Mouse (Mus musculus) lung, postnatal 0 days (tissue): Measurements from ENCODE around the gene Iqcc. TPM values are rescaled to one million over a fixed set of nuclear protein-coding genes. Genes with fewer than 3 reads are reported as not detected.

Source experiments
- ATAC-seq: fragments of 200-750 bp; cut with Nextera tagmentation; 2 replicates; pipeline ENCODE4 v1.8.0; 2017; ENCODE audit warnings: moderate library complexity
- DNase-seq: peaks from one replicate; pipeline ENCODE4 v3.0.0-alpha.2; 2016; ENCODE audit warnings: low spot score
- H3K27ac ChIP-seq: fragments of 300-500 bp; sonication (generic); 2 replicates; pipeline ENCODE4 v1.5.1; 2014; ENCODE audit warnings: antibody characterized with exemption, mild to moderate bottlenecking, low read length, mixed read lengths
- H3K27me3 ChIP-seq: fragments of 300-500 bp; sonication (generic); replicated peaks from 2 replicates; pipeline ENCODE4 v1.6.1; 2014; ENCODE audit warnings: low read length, mixed read lengths; ENCODE audit not compliant: insufficient read depth
- H3K36me3 ChIP-seq: fragments of 300-500 bp; sonication (generic); 2 replicates; pipeline ENCODE4 v1.6.1; 2014; ENCODE audit warnings: low read length, mixed read lengths; ENCODE audit not compliant: insufficient read depth
- H3K4me1 ChIP-seq: fragments of 300-500 bp; sonication (generic); 2 replicates; pipeline ENCODE4 v1.6.1; 2014; ENCODE audit warnings: antibody characterized with exemption, low read depth, low read length, mixed read lengths; ENCODE audit not compliant: insufficient read depth
- H3K4me2 ChIP-seq: fragments of 300-500 bp; sonication (generic); replicated peaks from 2 replicates; pipeline ENCODE4 v1.6.1; 2014; ENCODE audit warnings: low read depth, mild to moderate bottlenecking, low read length, moderate library complexity, mixed read lengths
- H3K4me3 ChIP-seq: fragments of 300-500 bp; sonication (generic); 2 replicates; pipeline ENCODE4 v1.5.1; 2014; ENCODE audit warnings: low read depth, low read length
- H3K9ac ChIP-seq: fragments of 300-500 bp; sonication (generic); replicated peaks from 2 replicates; pipeline ENCODE4 v1.6.1; 2014; ENCODE audit warnings: low read depth, mild to moderate bottlenecking
- H3K9me3 ChIP-seq: fragments of 300-500 bp; sonication (generic); 2 replicates; pipeline ENCODE4 v1.6.1; 2016; ENCODE audit warnings: low read length, mixed read lengths
- CTCF ChIP-seq: IDR thresholded peaks from 2 replicates; pipeline ENCODE4 v1.5.1; 2016; ENCODE audit warnings: antibody characterized with exemption, mild to moderate bottlenecking
- EP300 ChIP-seq: IDR thresholded peaks from 2 replicates; pipeline ENCODE4 v1.6.1; 2016; ENCODE audit warnings: antibody characterized with exemption, mild to moderate bottlenecking, control low read depth
- WGBS: fragments of 180-500 bp; shearing (Covaris S2); extraction: QIAGEN DNeasy Blood & Tissue Kit; methylation state at CpG from one replicate; pipeline ENCODE4 v1.1.7; 2014; 5-methylcytosine and 5-hydroxymethylcytosine counted together
- polyA plus RNA-seq: library from polyadenylated mRNA; unstranded; fragments of >200 nt; fragmentation: Nextera tagmentation; extraction: Ambion mirVana; gene quantifications from 2 replicates; pipeline ENCODE4 v1.2.1, GENCODE M21; 2015

Gene Iqcc
- polyA plus RNA-seq, 1 experiment from 2014 or later, result 27.8 TPM

- WGBS, result 80% methylated on average over 12 of the region's 12 CpGs
- peaks cover 31% of the 10 kb centered on the region for H3K36me3 ChIP-seq
- 0 out of 2 replicates have a peak, but pooled peaks cover 3% of the 10 kb centered on the region for H3K4me1 ChIP-seq
- no peaks in the 10 kb centered on the region for H3K27me3 ChIP-seq
- no peak overlapping the region for H3K4me3 ChIP-seq
- H3K4me2 ChIP-seq, result no peak overlapping the region
- no peak overlapping the region for H3K27ac ChIP-seq
- TF ChIP-seq CTCF, result no peak
- ATAC-seq (no peak), DNase-seq (no peak)
- no peak overlapping the region for H3K9ac ChIP-seq
- no peaks in the 10 kb centered on the region for H3K9me3 ChIP-seq
These were observed 13.0 kb upstream of the Iqcc start for GRCm38 (mm10) chr4:129631867-129632266.

- no peaks in the 10 kb centered on the region for H3K9me3 ChIP-seq
- TF ChIP-seq CTCF (no peak), EP300 (no peak)
- no peak for DNase-seq
These were observed 12.0 kb upstream of the Iqcc start for GRCm38 (mm10) chr4:129630944-129631343.

DNA sequence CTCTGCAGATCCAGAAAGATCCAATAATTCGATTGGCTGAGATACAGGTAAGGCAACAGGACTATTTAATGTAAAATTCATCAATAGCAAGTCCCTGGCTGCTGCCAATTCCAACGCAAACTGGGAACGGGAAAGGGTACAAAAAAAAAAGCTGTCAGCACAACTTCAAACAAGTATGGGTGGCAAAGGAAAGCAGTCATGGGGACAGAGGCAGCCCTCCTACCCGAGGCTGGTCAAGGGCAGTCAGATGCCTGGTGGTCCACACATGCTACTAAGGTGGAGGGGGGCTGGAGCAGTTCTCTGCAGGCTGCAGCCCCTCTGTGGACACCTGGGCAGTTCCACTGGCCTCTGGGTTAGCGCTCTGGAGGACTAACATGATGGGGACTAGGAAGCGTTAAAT, 7.1 kb upstream of the Iqcc start:
- H3K9me3 ChIP-seq, result no peaks in the 10 kb centered on the region
- no peak overlapping the region for H3K9ac ChIP-seq
- H3K27me3 ChIP-seq, result no peaks in the 10 kb centered on the region
- H3K4me2 ChIP-seq, result no peak overlapping the region
- no peak overlapping the region for H3K27ac ChIP-seq
- peaks cover 24% of the 10 kb centered on the region for H3K4me1 ChIP-seq
- ATAC-seq (no peak), DNase-seq (no peak)
- TF ChIP-seq EP300, result no peak
- no peak for TF ChIP-seq CTCF
- 69% methylated on average over 6 of the region's 6 CpGs for WGBS
- peaks cover 19% of the 10 kb centered on the region for H3K36me3 ChIP-seq
- no peak overlapping the region for H3K4me3 ChIP-seq

More at GRCm38 (mm10) chr4:129630944-129631343, 12.0 kb upstream of the Iqcc start:
- Histone ChIP-seq H3K9ac (no peak overlapping the region), H3K4me3 (no peak overlapping the region), H3K4me1 (0 out of 2 replicates have a peak, but pooled peaks cover 3% of the 10 kb centered on the region), H3K36me3 (peaks cover 31% of the 10 kb centered on the region), H3K27ac (no peak overlapping the region), H3K27me3 (no peaks in the 10 kb centered on the region), H3K4me2 (no peak overlapping the region)
- ATAC-seq, result no peak
- whole genome bisulfite sequencing, result 76% methylated on average over 4 of the region's 4 CpGs

GRCm38 (mm10) chr4:129625496-129625895, 6.6 kb upstream of the Iqcc start:
- ATAC-seq, result no peak
- Histone ChIP-seq H3K9me3 (no peaks in the 10 kb centered on the region), H3K4me2 (no peak overlapping the region; the same call in 1 of the 2 replicates), H3K36me3 (peaks cover 19% of the 10 kb centered on the region), H3K27me3 (no peaks in the 10 kb centered on the region), H3K4me1 (peaks cover 24% of the 10 kb centered on the region), H3K27ac (no peak overlapping the region), H3K4me3 (no peak overlapping the region), H3K9ac (no peak overlapping the region)
- no peak for DNase-seq
- TF ChIP-seq CTCF (no peak), EP300 (no peak)
- WGBS, result 50% methylated on average over 4 of the region's 4 CpGs

DNA sequence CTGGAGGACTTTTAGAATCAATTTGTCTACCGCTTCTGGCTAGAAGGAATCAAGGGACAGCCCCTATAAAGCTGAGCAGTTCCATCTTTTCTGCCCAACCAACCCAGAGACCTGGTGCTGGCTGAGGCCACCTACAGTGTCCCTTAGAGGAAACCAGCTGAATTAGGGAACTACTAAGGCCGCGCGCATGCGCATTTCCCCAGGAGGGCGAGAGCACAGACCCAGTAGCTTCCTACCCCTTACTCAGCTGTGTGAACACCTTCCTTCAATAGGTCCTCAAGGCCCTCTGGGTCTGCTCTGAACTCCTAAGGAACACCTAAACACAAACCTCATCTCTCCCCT, 6.1 kb upstream of the Iqcc start:
- Histone ChIP-seq H3K27me3 (no peaks in the 10 kb centered on the region), H3K36me3 (peaks cover 19% of the 10 kb centered on the region), H3K4me3 (peak overlapping the region; percentile 60), H3K9me3 (no peaks in the 10 kb centered on the region), H3K9ac (no peak overlapping the region; the same call in 1 of the 2 replicates), H3K4me2 (peak overlapping the region; percentile 76), H3K27ac (peak overlapping the region; percentile 92), H3K4me1 (peaks cover 24% of the 10 kb centered on the region)
- ATAC-seq (peak; percentile 26), DNase-seq (peak; percentile 67)
- TF ChIP-seq EP300 (no peak), CTCF (no peak)
- 6% methylated on average over 6 of the region's 6 CpGs for WGBS

DNA sequence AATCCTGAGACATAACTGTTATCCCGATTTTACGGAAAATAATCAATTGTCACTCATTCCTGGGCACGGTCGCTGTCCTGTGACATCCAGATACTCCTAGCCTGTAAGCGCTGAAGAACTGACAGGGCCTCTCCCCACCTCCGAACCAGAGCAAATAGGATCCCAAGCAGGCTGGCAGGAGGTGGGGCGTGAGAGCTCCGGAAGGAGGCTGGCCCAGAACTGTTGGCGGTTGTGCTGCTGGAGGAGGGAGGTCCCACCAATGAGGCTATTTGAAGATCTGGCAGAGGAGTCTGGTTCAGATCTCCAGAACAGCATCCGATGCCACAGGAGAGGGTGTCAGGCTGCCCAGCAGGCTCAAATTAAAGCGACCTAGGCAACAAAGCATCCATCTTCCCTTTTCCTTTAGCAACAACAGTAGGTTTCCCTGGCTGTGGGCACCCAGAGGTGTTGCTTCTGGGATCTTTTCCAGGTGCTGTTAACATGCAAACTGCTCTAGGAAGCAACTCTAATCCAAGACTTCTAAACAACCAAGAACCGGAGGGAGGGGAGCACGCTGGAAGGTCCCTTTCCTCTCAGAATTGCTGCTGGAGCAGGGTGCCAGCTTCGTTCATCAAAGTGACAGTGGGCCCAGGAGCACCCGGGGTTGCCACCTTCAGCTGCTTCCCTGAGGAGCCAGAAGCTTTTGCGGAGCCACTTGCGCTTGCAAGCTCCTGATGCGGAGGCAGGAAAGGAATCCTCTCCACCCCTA, 5.6 kb upstream of the Iqcc start:
- ATAC-seq (peak; percentile 94), DNase-seq (peak; percentile 97)
- Histone ChIP-seq H3K4me1 (peaks cover 24% of the 10 kb centered on the region), H3K36me3 (peaks cover 16% of the 10 kb centered on the region), H3K4me3 (peak overlapping the region; percentile 60), H3K27ac (peak overlapping the region; percentile 92), H3K9ac (peak overlapping the region; percentile 71; the same call in 1 of the 2 replicates), H3K9me3 (no peaks in the 10 kb centered on the region), H3K27me3 (no peaks in the 10 kb centered on the region), H3K4me2 (peak overlapping the region; percentile 76)
- whole genome bisulfite sequencing, result 1% methylated on average over 18 of the region's 18 CpGs
- 0 out of 2 replicates have a peak, but pooled peaks have one; percentile 9 for TF ChIP-seq CTCF
- TF ChIP-seq EP300, result no peak
